Mouse (Mus musculus) liver, embryonic 11.5 days (tissue): ENCODE data around the gene Myo1g. TPM values are rescaled to one million over a fixed set of nuclear protein-coding genes. Genes with fewer than 3 reads are reported as not detected.

ENCODE experiments used
- ATAC-seq: fragments of 200-750 bp; cut with Nextera tagmentation; replicated peaks from 2 replicates; pipeline ENCODE4 v1.8.0; 2017; ENCODE audit warnings: moderate number of reproducible peaks, mild to moderate bottlenecking, moderate TSS enrichment, moderate library complexity; ENCODE audit not compliant: low FRiP score
- DNase-seq: peaks from one replicate; pipeline ENCODE4 v3.0.0-alpha.2; 2017; ENCODE audit warnings: low spot score
- H3K27ac ChIP-seq: fragments of 300-500 bp; sonication (generic); 2 replicates; pipeline ENCODE4 v1.5.1; 2014; ENCODE audit warnings: mild to moderate bottlenecking, low read depth, low read length, control low read depth
- H3K27me3 ChIP-seq: fragments of 300-500 bp; sonication (generic); replicated peaks from 2 replicates; pipeline ENCODE4 v1.6.1; 2014; ENCODE audit warnings: low read length, mixed read lengths; ENCODE audit not compliant: control insufficient read depth, insufficient read depth
- H3K36me3 ChIP-seq: fragments of 300-500 bp; sonication (generic); 2 replicates; pipeline ENCODE4 v1.6.1; 2014; ENCODE audit warnings: mild to moderate bottlenecking, low read length, moderate library complexity, mixed read lengths; ENCODE audit not compliant: control insufficient read depth, insufficient read depth
- H3K4me1 ChIP-seq: fragments of 300-500 bp; sonication (generic); replicated peaks from 2 replicates; pipeline ENCODE4 v1.6.1; 2014; ENCODE audit warnings: low read length, mixed read lengths; ENCODE audit not compliant: control insufficient read depth, insufficient read depth
- H3K4me2 ChIP-seq: fragments of 300-500 bp; sonication (generic); 2 replicates; pipeline ENCODE4 v1.6.1; 2014; ENCODE audit warnings: mild to moderate bottlenecking, control low read depth, moderate library complexity
- H3K4me3 ChIP-seq: fragments of 300-500 bp; sonication (generic); 2 replicates; pipeline ENCODE4 v1.5.1; 2014; ENCODE audit warnings: low read depth, low read length, control low read depth
- H3K9ac ChIP-seq: fragments of 300-500 bp; sonication (generic); 2 replicates; pipeline ENCODE4 v1.6.1; 2014; ENCODE audit warnings: low read depth, low read length, control low read depth
- H3K9me3 ChIP-seq: fragments of 300-500 bp; sonication (generic); 2 replicates; pipeline ENCODE4 v1.6.1; 2016; ENCODE audit warnings: low read length, inconsistent platforms, mixed read lengths; ENCODE audit not compliant: control insufficient read depth
- WGBS: fragments of 180-500 bp; shearing (Covaris S2); extraction: QIAGEN DNeasy Blood & Tissue Kit; methylation state at CpG from one replicate; pipeline ENCODE4 v1.1.7; 2014; 5-methylcytosine and 5-hydroxymethylcytosine counted together
- polyA plus RNA-seq: library from polyadenylated mRNA; unstranded; fragments of >200 nt; fragmentation: Nextera tagmentation; extraction: Ambion mirVana; gene quantifications from 2 replicates; pipeline ENCODE4 v1.2.1, GENCODE M21; 2014

Gene Myo1g
- polyA plus RNA-seq = 5.6 and 6.0 TPM in 2 replicates

DNA sequence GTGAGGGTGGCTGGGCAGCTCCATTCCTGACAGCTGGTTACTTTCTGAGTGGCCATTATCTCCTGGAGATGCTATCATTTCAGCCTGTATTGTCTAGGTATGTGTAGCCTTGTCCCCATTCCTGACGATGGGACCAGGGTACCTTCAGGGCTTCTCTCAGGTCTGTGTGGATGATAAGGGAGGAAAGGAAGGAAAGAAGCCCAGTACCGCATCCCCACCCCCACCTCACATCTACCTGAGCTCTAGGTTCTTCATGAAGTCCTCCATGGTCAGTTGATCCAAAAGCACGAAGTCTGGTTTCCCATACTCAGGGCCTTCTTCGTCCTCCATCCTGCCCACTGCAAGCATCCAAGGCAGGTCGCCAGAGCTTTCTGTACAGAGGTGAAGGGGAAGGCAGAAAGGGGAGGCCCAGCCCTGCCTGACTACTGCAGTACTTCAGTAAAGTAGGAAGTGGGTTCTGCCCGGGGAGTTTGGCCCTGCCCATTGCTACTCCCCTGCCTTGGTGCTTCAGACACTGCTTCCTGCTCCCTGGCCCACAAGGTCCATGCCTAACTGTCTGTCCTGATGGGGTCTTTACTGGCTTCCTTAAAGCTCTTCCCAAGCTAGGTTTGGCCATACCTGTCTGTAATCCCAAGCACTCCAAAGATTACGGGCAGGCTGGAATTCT is at the start of gene Myo1g:
TSS of gene Myo1g (minus strand) at position 459 of the 667 bp plus-strand sequence.
- no peaks in the 10 kb centered on the region for H3K9me3 ChIP-seq
- H3K27ac ChIP-seq = no peak within 1 kb of the TSS
- peak within 1 kb of the TSS; percentile 12 for H3K4me2 ChIP-seq
- 46% methylated on average over 7 of the region's 7 CpGs for WGBS
- peaks cover 3% of the 10 kb centered on the region; the same call in 1 of the 2 replicates for H3K4me1 ChIP-seq
- DNase-seq = no peak
- peaks cover 16% of the 10 kb centered on the region for H3K36me3 ChIP-seq
- no peaks in the 10 kb centered on the region for H3K27me3 ChIP-seq
- peak within 1 kb of the TSS; percentile 3 for H3K4me3 ChIP-seq
- ATAC-seq = no peak
- H3K9ac ChIP-seq = no peak within 1 kb of the TSS

- 54% methylated on average over 3 of the region's 3 CpGs for WGBS
- H3K9ac ChIP-seq = peak overlapping the region; percentile 31; the same call in 1 of the 2 replicates
- H3K27me3 ChIP-seq = no peaks in the 10 kb centered on the region
- no peak overlapping the region for H3K4me3 ChIP-seq
- DNase-seq (no peak), ATAC-seq (no peak)
- H3K4me1 ChIP-seq = peaks cover 33% of the 10 kb centered on the region
- no peak overlapping the region; the same call in 1 of the 2 replicates for H3K27ac ChIP-seq
- no peaks in the 10 kb centered on the region for H3K9me3 ChIP-seq
- H3K36me3 ChIP-seq = peaks cover 21% of the 10 kb centered on the region
- H3K4me2 ChIP-seq = no peak overlapping the region
Observed at GRCm38 (mm10) chr11:6569410-6569777, 48.6 kb upstream of the Myo1g start.

GRCm38 (mm10) chr11:6568584-6569409 is 48.0 kb upstream of the Myo1g start:
- Histone ChIP-seq H3K9ac (peak overlapping the region; percentile 48), H3K27me3 (no peaks in the 10 kb centered on the region), H3K4me3 (no peak overlapping the region), H3K27ac (peak overlapping the region; percentile 48; the same call in 1 of the 2 replicates), H3K4me2 (peak overlapping the region; percentile 12; the same call in 1 of the 2 replicates), H3K36me3 (peaks cover 21% of the 10 kb centered on the region), H3K4me1 (peaks cover 33% of the 10 kb centered on the region), H3K9me3 (no peaks in the 10 kb centered on the region)
- ATAC-seq (peak; percentile 30; the same call in 1 of the 2 replicates), DNase-seq (no peak)
- 60% methylated on average over 11 of the region's 11 CpGs for WGBS

DNA sequence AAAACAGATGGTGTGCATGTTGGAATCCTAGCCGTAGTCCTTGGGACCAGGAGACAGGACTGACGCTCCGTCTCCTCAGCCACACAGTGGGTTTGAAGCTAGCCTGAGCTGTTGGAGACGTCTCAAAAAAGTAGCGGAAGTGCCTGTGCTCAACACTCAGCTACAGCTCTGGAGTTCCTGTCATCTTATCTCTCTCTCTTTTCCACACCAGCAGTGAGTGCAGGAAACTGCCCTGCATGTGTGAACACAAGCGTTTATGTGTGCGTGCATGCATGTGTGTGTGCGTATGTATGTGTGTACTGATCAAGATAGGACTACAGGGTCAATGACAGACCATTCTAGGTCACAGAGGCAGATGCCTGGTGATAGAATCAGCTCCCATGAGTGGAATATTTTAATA is 47.2 kb upstream of the Myo1g start:
- DNase-seq = no peak
- Histone ChIP-seq H3K4me2 (peak overlapping the region; percentile 28; the same call in 1 of the 2 replicates), H3K9me3 (no peaks in the 10 kb centered on the region), H3K36me3 (peaks cover 21% of the 10 kb centered on the region), H3K4me1 (peaks cover 33% of the 10 kb centered on the region), H3K27me3 (no peaks in the 10 kb centered on the region), H3K4me3 (no peak overlapping the region), H3K9ac (no peak overlapping the region), H3K27ac (peak overlapping the region; percentile 67)
- ATAC-seq = peak; percentile 59
- WGBS = 50% methylated on average over 8 of the region's 8 CpGs

GRCm38 (mm10) chr11:6566496-6566895 is 45.7 kb upstream of the Myo1g start:
- no peak overlapping the region for H3K4me3 ChIP-seq
- H3K27ac ChIP-seq = peak overlapping the region; percentile 43
- WGBS = 55% methylated on average over 4 of the region's 4 CpGs
- peaks cover 33% of the 10 kb centered on the region for H3K4me1 ChIP-seq
- H3K9ac ChIP-seq = no peak overlapping the region
- no peaks in the 10 kb centered on the region for H3K9me3 ChIP-seq
- ATAC-seq = no peak
- H3K27me3 ChIP-seq = no peaks in the 10 kb centered on the region
- no peak for DNase-seq
- no peak overlapping the region for H3K4me2 ChIP-seq
- peaks cover 11% of the 10 kb centered on the region for H3K36me3 ChIP-seq

DNA sequence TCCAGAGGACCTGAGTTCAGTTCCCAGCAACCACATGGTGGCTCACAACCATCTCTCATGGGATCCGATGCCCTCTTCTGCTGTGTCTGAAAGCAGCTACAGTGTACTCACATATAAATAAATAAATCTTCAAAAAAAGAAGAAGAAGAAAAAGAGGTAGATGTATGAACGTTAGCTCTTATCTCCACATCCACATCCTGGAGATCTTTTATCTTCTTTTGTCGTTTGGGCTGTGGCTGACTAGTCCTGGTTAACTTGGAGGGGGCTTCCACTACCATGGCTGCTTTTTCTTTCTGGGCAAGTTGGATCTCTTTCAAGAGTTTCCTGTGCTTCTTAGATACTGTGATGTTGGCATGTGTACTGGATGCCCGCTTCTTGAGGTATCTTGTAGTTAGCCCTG is 42.4 kb upstream of the Myo1g start:
- H3K4me1 ChIP-seq = peaks cover 20% of the 10 kb centered on the region
- H3K4me2 ChIP-seq = no peak overlapping the region
- no peak for DNase-seq
- no peaks in the 10 kb centered on the region for H3K27me3 ChIP-seq
- no peak overlapping the region for H3K9ac ChIP-seq
- no peak overlapping the region for H3K4me3 ChIP-seq
- H3K9me3 ChIP-seq = no peaks in the 10 kb centered on the region
- H3K27ac ChIP-seq = no peak overlapping the region
- WGBS = 65% methylated on average over 4 of the region's 4 CpGs
- no peak for ATAC-seq
- peaks cover 6% of the 10 kb centered on the region; the same call in 1 of the 2 replicates for H3K36me3 ChIP-seq

DNA sequence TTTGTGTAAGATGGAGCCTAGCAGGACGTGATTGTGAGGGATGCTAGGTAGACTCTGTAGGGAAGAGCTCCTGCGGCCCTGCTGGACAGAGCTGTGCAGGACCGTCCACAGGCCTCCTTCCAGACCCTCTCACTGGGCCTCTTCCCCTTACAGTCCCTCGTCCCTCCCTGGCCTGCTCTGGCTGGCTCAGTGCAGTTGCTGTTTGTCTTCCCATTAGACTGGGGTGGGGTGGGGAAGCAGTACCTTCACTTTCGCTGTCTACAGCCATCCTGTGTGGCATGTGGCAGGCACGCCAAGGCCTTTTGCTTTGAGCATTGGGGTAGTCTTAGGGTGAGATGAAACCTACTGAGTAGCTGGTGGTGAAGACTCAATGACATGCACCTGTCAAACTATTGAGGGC is 41.6 kb upstream of the Myo1g start:
- H3K4me2 ChIP-seq = peak overlapping the region; percentile 30
- no peak overlapping the region for H3K27ac ChIP-seq
- no peaks in the 10 kb centered on the region for H3K9me3 ChIP-seq
- H3K27me3 ChIP-seq = no peaks in the 10 kb centered on the region
- peaks cover 6% of the 10 kb centered on the region; the same call in 1 of the 2 replicates for H3K36me3 ChIP-seq
- H3K4me1 ChIP-seq = peaks cover 14% of the 10 kb centered on the region
- no peak for DNase-seq
- H3K4me3 ChIP-seq = no peak overlapping the region
- WGBS = 62% methylated on average over 6 of the region's 6 CpGs
- no peak for ATAC-seq
- H3K9ac ChIP-seq = no peak overlapping the region

GRCm38 (mm10) chr11:6561474-6561873 is 40.7 kb upstream of the Myo1g start:
- Histone ChIP-seq H3K4me1 (peaks cover 6% of the 10 kb centered on the region), H3K36me3 (peaks cover 11% of the 10 kb centered on the region), H3K4me3 (no peak overlapping the region), H3K9ac (no peak overlapping the region), H3K9me3 (no peaks in the 10 kb centered on the region), H3K27ac (no peak overlapping the region; the same call in 1 of the 2 replicates), H3K4me2 (peak overlapping the region; percentile 30), H3K27me3 (no peaks in the 10 kb centered on the region)
- DNase-seq (no peak), ATAC-seq (no peak)
- 83% methylated on average over 4 of the region's 4 CpGs for WGBS
